Mouse (Mus musculus) C2C12 (cell line): ENCODE results near the gene Rgs2.

Source experiments
- CEBPB ChIP-seq: IDR thresholded peaks from one replicate; pipeline ENCODE4 v1.6.1; 2011; ENCODE audit warnings: low read depth, mild to moderate bottlenecking, control low read depth, moderate library complexity
- CTCF ChIP-seq: IDR thresholded peaks from one replicate; pipeline ENCODE4 v1.5.1; 2011; ENCODE audit not compliant: control insufficient read depth, insufficient read depth, insufficient read length
- MAX ChIP-seq: IDR thresholded peaks from one replicate; pipeline ENCODE4 v1.6.1; 2011; ENCODE audit warnings: mild to moderate bottlenecking, control low read depth

DNA sequence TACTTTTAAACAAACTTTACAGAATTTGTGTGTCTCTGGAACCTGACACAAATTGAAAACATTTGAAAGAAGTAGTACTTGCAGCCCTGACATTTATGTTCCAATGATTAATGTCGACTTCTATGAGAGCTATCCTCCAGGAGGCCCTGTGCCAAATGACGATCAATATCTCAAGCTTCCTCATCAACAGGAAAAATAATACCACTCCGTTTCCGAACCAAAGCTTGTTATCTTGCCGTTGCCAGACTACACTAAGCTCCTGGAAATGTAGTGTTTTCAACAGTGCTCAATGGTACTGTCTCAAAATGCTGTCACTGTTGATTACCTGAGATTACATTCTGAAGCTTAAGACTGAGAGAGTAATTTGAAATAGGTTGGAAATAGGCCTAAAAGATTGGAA is 13.7 kb downstream of the Rgs2 start:
- no peak for TF ChIP-seq CTCF
- no peak for TF ChIP-seq CEBPB
- no peak for TF ChIP-seq MAX
